Mouse (Mus musculus): ENCODE measurements around the gene Enkd1. TPM values are rescaled to one million over a fixed set of nuclear protein-coding genes. Genes with fewer than 3 reads are reported as not detected.

The Enkd1 gene
- polyA plus RNA-seq, 1 experiment from 2014 or later = 14.9 TPM

Other genes starting within 250 kb of the Enkd1 start
- 70.3 and 79.3 TPM in 2 replicates for gene Tppp3, start 236.7 kb downstream of the Enkd1 start, polyA plus RNA-seq (2015; fragmentation: Nextera tagmentation; extraction: Ambion mirVana)
- gene Zdhhc1, start 211.3 kb downstream of the Enkd1 start, polyA plus RNA-seq (2015; fragmentation: Nextera tagmentation; extraction: Ambion mirVana) = 33.8 and 34.6 TPM in 2 replicates
- 2.5 and 2.8 TPM in 2 replicates for gene Hsd11b2, start 189.5 kb downstream of the Enkd1 start, polyA plus RNA-seq (2015; fragmentation: Nextera tagmentation; extraction: Ambion mirVana)
- 83.5 and 90.6 TPM in 2 replicates for gene Atp6v0d1, start 142.2 kb downstream of the Enkd1 start, polyA plus RNA-seq (2015; fragmentation: Nextera tagmentation; extraction: Ambion mirVana)
- gene Ripor1, start 103.0 kb downstream of the Enkd1 start, polyA plus RNA-seq (2015; fragmentation: Nextera tagmentation; extraction: Ambion mirVana) = 21.9 and 23.3 TPM in 2 replicates
- 76.0 and 76.1 TPM in 2 replicates for gene Ctcf, start 71.6 kb downstream of the Enkd1 start, polyA plus RNA-seq (2015; fragmentation: Nextera tagmentation; extraction: Ambion mirVana)
- gene Agrp, start 70.8 kb downstream of the Enkd1 start, polyA plus RNA-seq (2015; fragmentation: Nextera tagmentation; extraction: Ambion mirVana) = 0.81 and 0.99 TPM in 2 replicates
- 0.55 and 0.74 TPM in 2 replicates for gene Carmil2, start 21.9 kb downstream of the Enkd1 start, polyA plus RNA-seq (2015; fragmentation: Nextera tagmentation; extraction: Ambion mirVana)
- 47.9 and 54.0 TPM in 2 replicates for gene Acd, start 7.1 kb downstream of the Enkd1 start, polyA plus RNA-seq (2015; fragmentation: Nextera tagmentation; extraction: Ambion mirVana)
- gene Pard6a, start 7.1 kb downstream of the Enkd1 start, polyA plus RNA-seq (2015; fragmentation: Nextera tagmentation; extraction: Ambion mirVana) = 13.2 and 16.5 TPM in 2 replicates
- gene 4933405L10Rik, start 555 bp downstream of the Enkd1 start, polyA plus RNA-seq (2015; fragmentation: Nextera tagmentation; extraction: Ambion mirVana) = not detected in 2 replicates
- gene Gfod2, start 50.5 kb upstream of the Enkd1 start, polyA plus RNA-seq (2015; fragmentation: Nextera tagmentation; extraction: Ambion mirVana) = 18.1 and 24.7 TPM in 2 replicates
- 13.7 and 14.1 TPM in 2 replicates for gene Ranbp10, start 119.1 kb upstream of the Enkd1 start, polyA plus RNA-seq (2015; fragmentation: Nextera tagmentation; extraction: Ambion mirVana)
- gene Tsnaxip1, start 119.5 kb upstream of the Enkd1 start, polyA plus RNA-seq (2015; fragmentation: Nextera tagmentation; extraction: Ambion mirVana) = 0.10 and 0.18 TPM in 2 replicates
- 39.4 and 41.0 TPM in 2 replicates for gene Cenpt, start 145.1 kb upstream of the Enkd1 start, polyA plus RNA-seq (2015; fragmentation: Nextera tagmentation; extraction: Ambion mirVana)
- 49.3 and 54.5 TPM in 2 replicates for gene Thap11, start 146.9 kb upstream of the Enkd1 start, polyA plus RNA-seq (2015; fragmentation: Nextera tagmentation; extraction: Ambion mirVana)
- 140 and 208 TPM in 2 replicates for gene Nutf2, start 152.4 kb upstream of the Enkd1 start, polyA plus RNA-seq (2015; fragmentation: Nextera tagmentation; extraction: Ambion mirVana)
- 41.8 and 46.4 TPM in 2 replicates for gene Edc4, start 172.7 kb upstream of the Enkd1 start, polyA plus RNA-seq (2015; fragmentation: Nextera tagmentation; extraction: Ambion mirVana)
- 0.55 TPM in 1 of 2 replicates, not detected in the other for gene Nrn1l, start 185.4 kb upstream of the Enkd1 start, polyA plus RNA-seq (2015; fragmentation: Nextera tagmentation; extraction: Ambion mirVana)
- 30.4 and 33.1 TPM in 2 replicates for gene Pskh1, start 192.2 kb upstream of the Enkd1 start, polyA plus RNA-seq (2015; fragmentation: Nextera tagmentation; extraction: Ambion mirVana)
- gene Ctrl, start 225.7 kb upstream of the Enkd1 start, polyA plus RNA-seq (2015; fragmentation: Nextera tagmentation; extraction: Ambion mirVana) = 3.9 and 5.9 TPM in 2 replicates
- gene Psmb10, start 230.2 kb upstream of the Enkd1 start, polyA plus RNA-seq (2015; fragmentation: Nextera tagmentation; extraction: Ambion mirVana) = 55.0 and 59.5 TPM in 2 replicates
- gene Lcat, start 235.2 kb upstream of the Enkd1 start, polyA plus RNA-seq (2015; fragmentation: Nextera tagmentation; extraction: Ambion mirVana) = 4.2 and 5.0 TPM in 2 replicates